ENCODE assay signal across 8 mouse cellular contexts in the genomic region with DNA sequence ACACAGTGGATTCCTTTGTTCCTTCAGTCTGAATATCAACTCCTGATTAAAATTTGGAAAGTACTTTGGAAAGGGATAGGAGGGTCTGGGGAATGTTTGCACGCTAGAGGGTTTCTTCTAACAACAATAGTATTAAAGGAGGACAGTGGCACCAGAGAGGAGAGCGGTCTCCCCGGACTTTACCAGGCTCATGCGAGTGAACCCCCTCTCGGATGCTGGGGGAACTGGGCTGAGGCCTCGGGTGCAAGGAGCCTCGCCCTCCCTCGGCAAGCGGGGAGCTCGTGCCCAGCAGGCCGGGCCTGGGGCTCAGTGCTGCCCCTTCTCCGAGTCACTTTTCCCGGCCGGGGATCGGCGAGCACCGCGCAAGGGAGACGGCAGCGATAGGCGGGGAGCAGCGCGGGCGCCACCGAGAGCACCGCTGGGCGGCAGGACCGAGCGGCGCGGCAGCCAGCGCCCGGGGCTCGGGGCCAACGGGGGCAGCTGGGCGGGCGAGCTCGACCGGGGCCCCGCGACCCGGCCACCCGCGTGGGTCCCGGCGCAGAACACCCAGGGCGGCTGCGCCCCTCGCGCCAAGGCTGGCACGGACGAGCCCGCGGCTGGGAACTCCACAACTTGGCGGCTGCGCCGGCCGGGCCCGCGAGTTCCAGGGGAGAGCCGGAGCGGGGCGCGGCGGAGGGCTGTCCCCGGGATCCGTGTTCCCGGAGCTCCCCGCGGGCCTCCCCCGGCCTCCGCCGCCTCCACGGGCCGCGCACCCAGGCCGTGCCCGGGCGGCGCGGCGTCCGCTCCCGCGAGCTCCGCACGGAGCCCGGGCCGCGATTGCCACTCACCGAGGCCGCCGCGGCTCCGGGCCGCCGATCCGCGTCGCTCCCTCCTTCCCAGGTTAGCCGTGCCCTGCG. TPM values are rescaled to one million over a fixed set of nuclear protein-coding genes. Genes with fewer than 3 reads are reported as not detected.
A peak's percentile ranks its signal among the peaks of the same experiment; 100 is the strongest.
DNase-seq lines count a peak whose midpoint lies in the region; ATAC-seq and TF ChIP-seq lines count a peak whose summit lies in the region.

No protein-coding gene starts in this region.

- H3K4me3 ChIP-seq in intestine, postnatal 0 days (ENCODE audit: low read depth, low read length): peak overlapping the region; percentile 82
- peak overlapping the region; percentile 84 for H3K4me3 ChIP-seq in limb, embryonic 14.5 days (replicated peaks; ENCODE audit: low read length)
- peak overlapping the region; percentile 97 for H3K4me3 ChIP-seq in midbrain, embryonic 15.5 days

- peaks cover 4% of the 10 kb centered on the region for H3K4me1 ChIP-seq in intestine, postnatal 0 days (replicated peaks; ENCODE audit: control insufficient read depth, insufficient read depth, low read length)
- peaks cover 17% of the 10 kb centered on the region for H3K4me1 ChIP-seq in limb, embryonic 14.5 days (ENCODE audit: control insufficient read depth, insufficient read depth, low read length)
- peaks cover 33% of the 10 kb centered on the region for H3K4me1 ChIP-seq in midbrain, embryonic 15.5 days

- TF ChIP-seq CTCF in intestine, postnatal 0 days (IDR thresholded peaks at IDR 0.05; ENCODE audit: low read depth): peak; percentile 65

- DNase-seq in ovary, postnatal 10 days (ENCODE audit: low spot score): peak; percentile 62
- no peak for DNase-seq in ovary, adult 18-20 months (ENCODE audit: low spot score)
- DNase-seq in embryo, embryonic 9.5 days (ENCODE audit: extremely low spot score): peak; percentile 76
- peak; percentile 42 for DNase-seq in limb, embryonic 14.5 days (ENCODE audit: low spot score)
- peak; percentile 58 for DNase-seq in spleen, postnatal 36 days (ENCODE audit: low spot score in 2 of 2)

- H3K9me3 ChIP-seq in intestine, postnatal 0 days (ENCODE audit: control insufficient read depth): no peaks in the 10 kb centered on the region
- H3K9me3 ChIP-seq in limb, embryonic 14.5 days (ENCODE audit: control insufficient read depth, low read length): no peaks in the 10 kb centered on the region
- no peaks in the 10 kb centered on the region for H3K9me3 ChIP-seq in midbrain, embryonic 15.5 days

- ATAC-seq in granulocyte monocyte progenitor cell, adult 5-6 weeks (replicated peaks; ENCODE audit: poor library complexity, severe bottlenecking): peak; percentile 43
- peak; percentile 52 for ATAC-seq in intestine, postnatal 0 days
- ATAC-seq in limb, embryonic 14.5 days (ENCODE audit: low FRiP score, low read depth): peak; percentile 54
- ATAC-seq in midbrain, embryonic 15.5 days (replicated peaks): peak; percentile 74

- WGBS in intestine, postnatal 0 days: under 1% methylated on average over 54 of the region's 102 CpGs
- WGBS in limb, embryonic 14.5 days: under 1% methylated on average over 43 of the region's 102 CpGs
- WGBS in midbrain, embryonic 15.5 days: under 1% methylated on average over 99 of the region's 102 CpGs

- no peak for TF ChIP-seq POLR2A in limb, embryonic 14.5 days (IDR thresholded peaks at IDR 0.05; ENCODE audit: borderline replicate concordance, extremely low read depth, insufficient read depth, insufficient read length)

- peak overlapping the region; percentile 98 for H3K9ac ChIP-seq in intestine, postnatal 0 days (ENCODE audit: low read depth, low read length)
- peak overlapping the region; percentile 98 for H3K9ac ChIP-seq in limb, embryonic 14.5 days (ENCODE audit: low read depth, low read length, severe bottlenecking)
- peak overlapping the region; percentile 88 for H3K9ac ChIP-seq in midbrain, embryonic 15.5 days

- peak overlapping the region; percentile 71 for H3K4me2 ChIP-seq in intestine, postnatal 0 days (replicated peaks; ENCODE audit: low read depth)
- H3K4me2 ChIP-seq in limb, embryonic 14.5 days (replicated peaks; ENCODE audit: low read depth, low read length, severe bottlenecking): peak overlapping the region; percentile 73
- H3K4me2 ChIP-seq in midbrain, embryonic 15.5 days: peak overlapping the region; percentile 72

- H3K27me3 ChIP-seq in intestine, postnatal 0 days (replicated peaks; ENCODE audit: control insufficient read depth, insufficient read depth, low read length): no peaks in the 10 kb centered on the region
- no peaks in the 10 kb centered on the region for H3K27me3 ChIP-seq in limb, embryonic 14.5 days (ENCODE audit: control insufficient read depth, insufficient read depth, low read length)
- H3K27me3 ChIP-seq in midbrain, embryonic 15.5 days (replicated peaks): no peaks in the 10 kb centered on the region

- peak overlapping the region; percentile 99 for H3K27ac ChIP-seq in intestine, postnatal 0 days (ENCODE audit: low read depth, low read length)
- H3K27ac ChIP-seq in limb, embryonic 14.5 days (replicated peaks; ENCODE audit: low read depth, low read length): peak overlapping the region; percentile 99
- H3K27ac ChIP-seq in midbrain, embryonic 15.5 days: peak overlapping the region; percentile 98

- no peaks in the 10 kb centered on the region for H3K36me3 ChIP-seq in intestine, postnatal 0 days (ENCODE audit: control insufficient read depth, insufficient read depth)
- peaks cover 2% of the 10 kb centered on the region; the same call in 1 of the 2 replicates for H3K36me3 ChIP-seq in limb, embryonic 14.5 days (ENCODE audit: control insufficient read depth, insufficient read depth, low read length)
- H3K36me3 ChIP-seq in midbrain, embryonic 15.5 days (replicated peaks): no peaks in the 10 kb centered on the region

RNA-seq across cellular contexts. Expression of gene Nrip1, which starts 1.3 kb away (rescaled TPM):
- 20.2 and 21.0 TPM in 2 replicates for total RNA-seq in granulocyte monocyte progenitor cell, adult 5-6 weeks (2014; fragmentation: Nextera tagmentation)
- total RNA-seq in granulocyte monocyte progenitor cell, adult 5-6 weeks (2017): 10.3 and 11.7 TPM in 2 replicates
- polyA plus RNA-seq in intestine, postnatal 0 days (2015; fragmentation: Nextera tagmentation; extraction: Ambion mirVana): 27.8 and 31.1 TPM in 2 replicates
- 6.5 and 6.9 TPM in 2 replicates for polyA plus RNA-seq in limb, embryonic 14.5 days (2012; rRNA removed)
- 34.3 and 37.3 TPM in 2 replicates for polyA plus RNA-seq in limb, embryonic 14.5 days (2014; fragmentation: Nextera tagmentation; extraction: Ambion mirVana)
- polyA plus RNA-seq in midbrain, embryonic 15.5 days (2015; fragmentation: Nextera tagmentation; extraction: Ambion mirVana): 34.8 and 38.3 TPM in 2 replicates
